Mouse (Mus musculus): Measurements from ENCODE around the gene Ifngr2. TPM values are rescaled to one million over a fixed set of nuclear protein-coding genes. Genes with fewer than 3 reads are reported as not detected.

Gene Ifngr2
- polyA plus RNA-seq, 1 experiment from 2014 or later, result 45.7 TPM

DNA sequence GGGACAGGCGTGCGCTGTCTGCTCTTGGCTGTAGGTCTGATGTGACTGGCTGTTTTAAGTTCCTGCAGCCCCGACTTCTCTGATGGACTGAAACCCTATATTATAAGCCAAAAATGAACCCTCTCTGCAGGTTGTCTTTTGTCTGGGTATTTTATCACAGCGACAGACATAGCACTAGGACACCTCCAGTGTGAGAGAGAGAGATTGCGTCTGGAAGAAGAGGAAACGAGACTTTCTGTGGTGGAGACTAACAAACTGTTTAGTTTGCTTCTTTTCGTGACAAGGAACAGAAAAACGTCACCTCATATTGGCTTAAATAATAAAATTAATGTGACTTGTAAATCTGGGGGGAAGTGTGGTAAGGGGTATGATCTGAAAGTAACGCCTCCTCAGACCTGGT is 54.8 kb downstream of the Ifngr2 start:
- Histone ChIP-seq H3K9me3 (ENCODE audit: control insufficient read depth, low read length) (no peaks in the 10 kb centered on the region), H3K4me1 (ENCODE audit: control insufficient read depth, insufficient read depth, low read length) (no peaks in the 10 kb centered on the region; the same call in 1 of the 2 replicates), H3K36me3 (ENCODE audit: control insufficient read depth, insufficient read depth, low read length) (no peaks in the 10 kb centered on the region), H3K4me3 (ENCODE audit: low read length) (no peak overlapping the region), H3K27ac (ENCODE audit: low read depth, low read length) (no peak overlapping the region), H3K27me3 (ENCODE audit: control insufficient read depth, insufficient read depth, low read length) (peaks cover 2% of the 10 kb centered on the region; the same call in 1 of the 2 replicates), H3K9ac (ENCODE audit: low read depth, low read length) (no peak overlapping the region), H3K4me2 (replicated peaks; ENCODE audit: low read depth, low read length) (no peak overlapping the region)
- WGBS, result 39% methylated on average over 9 of the region's 9 CpGs
- no peak for ATAC-seq (ENCODE audit: low FRiP score, low TSS enrichment)

GRCm38 (mm10) chr16:91605156-91605555 is 58.3 kb downstream of the Ifngr2 start:
- ATAC-seq (ENCODE audit: low FRiP score, low TSS enrichment), result no peak
- Histone ChIP-seq H3K27ac (ENCODE audit: low read depth, low read length) (no peak overlapping the region), H3K4me3 (ENCODE audit: low read length) (no peak overlapping the region), H3K9ac (ENCODE audit: low read depth, low read length) (no peak overlapping the region), H3K9me3 (ENCODE audit: control insufficient read depth, low read length) (no peaks in the 10 kb centered on the region), H3K27me3 (ENCODE audit: control insufficient read depth, insufficient read depth, low read length) (no peaks in the 10 kb centered on the region), H3K36me3 (ENCODE audit: control insufficient read depth, insufficient read depth, low read length) (no peaks in the 10 kb centered on the region), H3K4me2 (replicated peaks; ENCODE audit: low read depth, low read length) (no peak overlapping the region), H3K4me1 (ENCODE audit: control insufficient read depth, insufficient read depth, low read length) (no peaks in the 10 kb centered on the region; the same call in 1 of the 2 replicates)
- WGBS, result 71% methylated on average over 6 of the region's 6 CpGs

DNA sequence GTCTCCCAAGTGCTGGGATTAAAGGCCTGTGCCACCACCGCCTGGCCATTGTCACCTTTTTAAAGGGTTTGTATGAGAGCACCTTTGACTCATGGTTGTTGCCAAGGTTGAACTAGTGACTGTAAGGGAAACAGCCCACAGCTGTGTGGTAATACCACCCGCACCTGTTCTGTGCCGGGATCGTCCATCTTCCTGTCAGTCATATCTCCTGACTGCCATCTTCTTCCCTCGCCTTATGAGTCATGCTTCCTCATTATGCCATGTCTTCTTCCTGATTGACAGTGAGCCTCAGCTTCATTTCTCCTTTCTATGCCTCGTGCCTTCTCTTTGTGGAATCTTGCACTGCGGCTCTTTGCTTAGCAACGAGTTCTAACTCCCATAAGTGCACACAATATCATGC is 60.1 kb downstream of the Ifngr2 start:
- WGBS, result 92% methylated on average over 8 of the region's 8 CpGs
- no peak for ATAC-seq (ENCODE audit: low FRiP score, low TSS enrichment)

DNA sequence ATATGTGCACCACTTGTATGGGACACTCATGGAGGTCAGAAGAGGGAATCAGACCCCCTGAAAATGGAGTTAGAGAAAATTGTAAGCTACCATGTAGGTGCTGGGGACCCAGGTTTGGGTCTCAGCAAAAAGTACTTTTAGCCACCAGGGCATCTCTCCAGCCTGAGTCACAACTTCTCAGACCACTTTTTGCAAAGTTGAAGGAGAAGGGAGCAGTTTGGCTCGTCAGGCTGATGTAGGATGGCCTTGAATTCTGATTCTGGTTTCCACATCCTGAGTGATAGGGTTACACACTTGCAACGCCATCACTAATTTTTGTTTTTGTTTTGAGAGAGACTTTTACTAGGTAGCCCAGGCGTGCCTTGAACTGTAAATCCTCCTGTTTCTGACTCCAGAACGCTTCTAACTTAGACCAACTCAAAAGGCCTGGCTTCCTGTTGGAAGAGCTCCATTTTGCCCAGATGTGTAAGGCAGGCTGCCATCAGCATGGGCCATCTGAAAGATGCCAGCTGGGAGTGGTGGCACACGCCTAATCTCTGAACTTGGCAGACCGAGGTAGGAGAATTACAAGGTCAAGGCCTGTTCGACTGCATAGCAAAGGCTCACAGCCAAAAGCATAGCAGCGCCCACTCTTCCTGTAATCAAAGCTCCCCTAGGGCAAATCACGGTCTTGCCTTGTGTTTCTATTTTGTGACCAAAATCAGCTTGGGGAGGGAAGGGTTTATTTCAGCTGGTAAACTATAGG is 62.8 kb downstream of the Ifngr2 start:
- no peaks in the 10 kb centered on the region for H3K4me1 ChIP-seq (ENCODE audit: control insufficient read depth, insufficient read depth, low read length)
- no peaks in the 10 kb centered on the region for H3K27me3 ChIP-seq (ENCODE audit: control insufficient read depth, insufficient read depth, low read length)
- H3K4me2 ChIP-seq (replicated peaks; ENCODE audit: low read depth, low read length), result no peak overlapping the region
- H3K9me3 ChIP-seq (ENCODE audit: control insufficient read depth, low read length), result no peaks in the 10 kb centered on the region
- H3K27ac ChIP-seq (ENCODE audit: low read depth, low read length), result no peak overlapping the region
- H3K36me3 ChIP-seq (ENCODE audit: control insufficient read depth, insufficient read depth, low read length), result no peaks in the 10 kb centered on the region
- H3K4me3 ChIP-seq (ENCODE audit: low read length), result no peak overlapping the region
- ATAC-seq (ENCODE audit: low FRiP score, low TSS enrichment), result no peak
- 61% methylated on average over 9 of the region's 9 CpGs for WGBS
- no peak overlapping the region for H3K9ac ChIP-seq (ENCODE audit: low read depth, low read length)

More for the DNA sequence above, 60.1 kb downstream of the Ifngr2 start:
- Histone ChIP-seq H3K4me1 (ENCODE audit: control insufficient read depth, insufficient read depth, low read length) (no peaks in the 10 kb centered on the region), H3K36me3 (ENCODE audit: control insufficient read depth, insufficient read depth, low read length) (no peaks in the 10 kb centered on the region), H3K9ac (ENCODE audit: low read depth, low read length) (no peak overlapping the region), H3K27ac (ENCODE audit: low read depth, low read length) (no peak overlapping the region), H3K4me3 (ENCODE audit: low read length) (no peak overlapping the region), H3K9me3 (ENCODE audit: control insufficient read depth, low read length) (no peaks in the 10 kb centered on the region), H3K4me2 (replicated peaks; ENCODE audit: low read depth, low read length) (no peak overlapping the region), H3K27me3 (ENCODE audit: control insufficient read depth, insufficient read depth, low read length) (no peaks in the 10 kb centered on the region)

DNA sequence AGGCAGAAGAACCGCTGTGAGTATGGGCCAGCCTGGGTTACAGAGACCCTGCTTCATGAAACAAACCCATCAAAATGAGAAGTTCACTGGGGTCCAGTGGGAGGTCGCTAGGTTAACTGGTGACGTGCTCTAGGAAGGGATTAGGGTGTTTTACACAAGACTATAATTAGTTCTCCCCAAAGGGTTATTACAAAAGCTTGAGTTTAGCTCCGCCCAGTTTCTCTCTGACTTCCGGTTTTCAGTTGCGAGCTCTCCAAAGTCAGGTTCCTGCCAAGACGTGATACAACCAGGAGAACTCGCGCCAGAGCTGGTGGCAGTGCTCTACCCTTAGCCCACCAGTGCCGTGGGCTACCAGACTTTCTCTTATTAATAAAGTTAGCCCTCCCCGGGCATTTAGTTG is 64.4 kb downstream of the Ifngr2 start:
- no peaks in the 10 kb centered on the region for H3K4me1 ChIP-seq (ENCODE audit: control insufficient read depth, insufficient read depth, low read length)
- no peak overlapping the region for H3K4me3 ChIP-seq (ENCODE audit: low read length)
- H3K4me2 ChIP-seq (replicated peaks; ENCODE audit: low read depth, low read length), result no peak overlapping the region
- no peaks in the 10 kb centered on the region for H3K27me3 ChIP-seq (ENCODE audit: control insufficient read depth, insufficient read depth, low read length)
- H3K27ac ChIP-seq (ENCODE audit: low read depth, low read length), result no peak overlapping the region
- no peaks in the 10 kb centered on the region for H3K36me3 ChIP-seq (ENCODE audit: control insufficient read depth, insufficient read depth, low read length)
- H3K9me3 ChIP-seq (ENCODE audit: control insufficient read depth, low read length), result no peaks in the 10 kb centered on the region
- ATAC-seq (ENCODE audit: low FRiP score, low TSS enrichment), result no peak
- WGBS, result 78% methylated on average over 11 of the region's 11 CpGs
- H3K9ac ChIP-seq (ENCODE audit: low read depth, low read length), result no peak overlapping the region

DNA sequence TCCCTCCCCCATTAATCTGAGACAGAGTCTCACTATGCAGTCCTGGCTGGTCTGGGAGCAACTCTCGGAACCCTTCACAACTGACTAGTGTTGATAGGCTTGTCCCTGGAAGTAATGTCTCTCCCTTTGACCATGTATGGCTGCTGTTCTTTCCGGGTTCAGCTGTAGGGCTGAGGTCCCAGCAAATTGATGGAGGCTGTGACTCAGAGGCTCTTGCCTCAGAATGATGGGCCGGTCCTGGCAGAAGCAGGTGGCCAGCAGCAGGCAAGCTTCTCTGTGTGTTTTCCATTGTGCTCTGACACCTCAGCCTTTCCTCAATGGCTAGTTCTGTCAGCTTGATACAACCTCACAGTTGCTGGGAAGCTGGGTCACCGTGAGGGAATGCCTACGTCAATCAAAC is 65.7 kb downstream of the Ifngr2 start:
- Histone ChIP-seq H3K4me3 (ENCODE audit: low read length) (no peak overlapping the region), H3K4me1 (ENCODE audit: control insufficient read depth, insufficient read depth, low read length) (no peaks in the 10 kb centered on the region), H3K27me3 (ENCODE audit: control insufficient read depth, insufficient read depth, low read length) (no peaks in the 10 kb centered on the region), H3K4me2 (replicated peaks; ENCODE audit: low read depth, low read length) (no peak overlapping the region), H3K9ac (ENCODE audit: low read depth, low read length) (no peak overlapping the region), H3K36me3 (ENCODE audit: control insufficient read depth, insufficient read depth, low read length) (no peaks in the 10 kb centered on the region), H3K27ac (ENCODE audit: low read depth, low read length) (no peak overlapping the region), H3K9me3 (ENCODE audit: control insufficient read depth, low read length) (no peaks in the 10 kb centered on the region)
- WGBS, result 51% methylated on average over 5 of the region's 5 CpGs
- no peak for ATAC-seq (ENCODE audit: low FRiP score, low TSS enrichment)

GRCm38 (mm10) chr16:91614552-91614951 is 67.7 kb downstream of the Ifngr2 start:
- Histone ChIP-seq H3K27me3 (ENCODE audit: control insufficient read depth, insufficient read depth, low read length) (0 out of 2 replicates have a peak, but pooled peaks cover 3% of the 10 kb centered on the region), H3K9me3 (ENCODE audit: control insufficient read depth, low read length) (no peaks in the 10 kb centered on the region), H3K27ac (ENCODE audit: low read depth, low read length) (no peak overlapping the region), H3K4me2 (replicated peaks; ENCODE audit: low read depth, low read length) (no peak overlapping the region), H3K4me3 (ENCODE audit: low read length) (no peak overlapping the region), H3K4me1 (ENCODE audit: control insufficient read depth, insufficient read depth, low read length) (no peaks in the 10 kb centered on the region), H3K36me3 (ENCODE audit: control insufficient read depth, insufficient read depth, low read length) (no peaks in the 10 kb centered on the region), H3K9ac (ENCODE audit: low read depth, low read length) (no peak overlapping the region)
- WGBS, result 85% methylated on average over 6 of the region's 6 CpGs
- ATAC-seq (ENCODE audit: low FRiP score, low TSS enrichment), result no peak

Small RNAs within 50 kb of the gene (microRNA-seq; reads per million reads assigned to microRNA genes)
- gene Mir6367, result not detected

Other genes with a start within 250 kb of the Ifngr2 start
- gene Ifnar2, start 174.3 kb upstream of the Ifngr2 start, polyA plus RNA-seq (2014; fragmentation: Nextera tagmentation; extraction: Ambion mirVana), result 43.7 and 47.2 TPM in 2 replicates
- gene Gm21970, start 155.4 kb upstream of the Ifngr2 start, polyA plus RNA-seq (2014; fragmentation: Nextera tagmentation; extraction: Ambion mirVana), result not detected in 2 replicates
- gene Il10rb, start 140.9 kb upstream of the Ifngr2 start, polyA plus RNA-seq (2014; fragmentation: Nextera tagmentation; extraction: Ambion mirVana), result 17.4 and 21.3 TPM in 2 replicates
- gene Ifnar1, start 61.8 kb upstream of the Ifngr2 start, polyA plus RNA-seq (2014; fragmentation: Nextera tagmentation; extraction: Ambion mirVana), result 37.8 and 69.6 TPM in 2 replicates
- gene Tmem50b, start 50.7 kb downstream of the Ifngr2 start, polyA plus RNA-seq (2014; fragmentation: Nextera tagmentation; extraction: Ambion mirVana), result 20.0 and 34.7 TPM in 2 replicates
- 2.9 and 3.0 TPM in 2 replicates for gene Dnajc28, start 72.0 kb downstream of the Ifngr2 start, polyA plus RNA-seq (2014; fragmentation: Nextera tagmentation; extraction: Ambion mirVana)
- 90.5 and 128 TPM in 2 replicates for gene Gart, start 99.9 kb downstream of the Ifngr2 start, polyA plus RNA-seq (2014; fragmentation: Nextera tagmentation; extraction: Ambion mirVana)
- gene Son, start 100.4 kb downstream of the Ifngr2 start, polyA plus RNA-seq (2014; fragmentation: Nextera tagmentation; extraction: Ambion mirVana), result 160 and 167 TPM in 2 replicates
- 21.1 and 25.6 TPM in 2 replicates for gene Donson, start 141.7 kb downstream of the Ifngr2 start, polyA plus RNA-seq (2014; fragmentation: Nextera tagmentation; extraction: Ambion mirVana)
- gene Cryzl1, start 181.9 kb downstream of the Ifngr2 start, polyA plus RNA-seq (2014; fragmentation: Nextera tagmentation; extraction: Ambion mirVana), result 77.3 and 82.4 TPM in 2 replicates
- gene Itsn1, start 182.2 kb downstream of the Ifngr2 start, polyA plus RNA-seq (2014; fragmentation: Nextera tagmentation; extraction: Ambion mirVana), result 18.8 and 27.7 TPM in 2 replicates

Data from kidney, embryonic 14.5 days (tissue).